Comparison of ENCODE assay signal across 18 mouse cellular contexts in the genomic region with DNA sequence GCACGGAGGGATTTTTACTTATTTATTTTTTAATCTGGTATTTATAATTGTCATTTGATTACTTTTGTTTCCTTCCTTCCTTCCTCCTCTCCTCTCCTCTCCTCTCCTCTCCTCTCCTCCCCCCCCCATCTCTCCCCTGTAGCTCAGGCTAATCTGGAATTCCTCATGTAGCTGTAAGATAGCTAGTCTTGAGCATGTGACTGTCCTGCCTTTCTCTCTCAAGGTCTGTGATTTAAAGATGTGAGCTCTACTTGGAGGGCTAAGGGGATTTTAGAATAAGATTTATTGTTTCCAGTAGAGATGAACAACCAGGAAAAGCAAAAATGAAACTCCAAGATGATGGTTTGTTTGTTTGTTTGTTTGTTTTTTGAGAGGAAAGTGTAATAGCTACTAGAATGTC. TPM values are rescaled to one million over a fixed set of nuclear protein-coding genes. Genes with fewer than 3 reads are reported as not detected.
DNase-seq lines count a peak whose midpoint lies in the region; ATAC-seq and TF ChIP-seq lines count a peak whose summit lies in the region.
"Had no signal": no experiment of that assay in that cellular context is flagged by ENCODE, and none has a peak within 500 bp of the region (broad histone marks: within the 10 kb centered on the region; RNA-seq: fewer than 3 reads in every experiment).

No protein-coding gene starts in this region.

- H3K4me1 ChIP-seq in forebrain, embryonic 13.5 days, result peaks cover 12% of the 10 kb centered on the region
- H3K4me1 ChIP-seq in forebrain, embryonic 12.5 days, result peaks cover 6% of the 10 kb centered on the region
- H3K4me1 ChIP-seq in hindbrain, postnatal 0 days (ENCODE audit: insufficient read depth, low read length), result no peaks in the 10 kb centered on the region
- H3K4me1 ChIP-seq in hindbrain, embryonic 12.5 days, result peaks cover 5% of the 10 kb centered on the region; the same call in 1 of the 2 replicates
- no peaks in the 10 kb centered on the region for H3K4me1 ChIP-seq in neural tube, embryonic 11.5 days (ENCODE audit: control insufficient read depth, insufficient read depth, low read length)
- peaks cover 5% of the 10 kb centered on the region for H3K4me1 ChIP-seq in midbrain, embryonic 16.5 days (ENCODE audit: control insufficient read depth, insufficient read depth, low read length)

- H3K27ac ChIP-seq in forebrain, embryonic 13.5 days, result peak overlapping the region; percentile 85; the same call in 1 of the 2 replicates
- no peak overlapping the region for H3K27ac ChIP-seq in forebrain, embryonic 12.5 days
- H3K27ac ChIP-seq in hindbrain, postnatal 0 days, result peak overlapping the region; percentile 59; the same call in 1 of the 2 replicates
- H3K27ac ChIP-seq in hindbrain, embryonic 12.5 days, result no peak overlapping the region
- H3K27ac ChIP-seq in neural tube, embryonic 11.5 days (ENCODE audit: low read depth, low read length), result peak overlapping the region; percentile 21; the same call in 1 of the 2 replicates
- no peak overlapping the region for H3K27ac ChIP-seq in midbrain, embryonic 16.5 days (ENCODE audit: low read length)
- H3K27ac ChIP-seq: heart, embryonic 15.5 days; left cerebral cortex, adult 2 months had no signal

- H3K9ac ChIP-seq in forebrain, embryonic 13.5 days, result no peak overlapping the region
- no peak overlapping the region for H3K9ac ChIP-seq in forebrain, embryonic 12.5 days
- H3K9ac ChIP-seq in hindbrain, postnatal 0 days (replicated peaks; ENCODE audit: low read length), result no peak overlapping the region
- H3K9ac ChIP-seq in hindbrain, embryonic 12.5 days, result no peak overlapping the region
- no peak overlapping the region for H3K9ac ChIP-seq in neural tube, embryonic 11.5 days (ENCODE audit: low read length)
- H3K9ac ChIP-seq in midbrain, embryonic 16.5 days (ENCODE audit: low read depth, low read length), result no peak overlapping the region
- H3K9ac ChIP-seq: embryonic facial prominence, embryonic 15.5 days; heart, embryonic 15.5 days; neural tube, embryonic 12.5 days had no signal

- H3K9me3 ChIP-seq in forebrain, embryonic 13.5 days (replicated peaks), result no peaks in the 10 kb centered on the region
- H3K9me3 ChIP-seq in forebrain, embryonic 12.5 days, result no peaks in the 10 kb centered on the region
- no peaks in the 10 kb centered on the region for H3K9me3 ChIP-seq in hindbrain, postnatal 0 days (ENCODE audit: low read length)
- H3K9me3 ChIP-seq in hindbrain, embryonic 12.5 days (replicated peaks), result no peaks in the 10 kb centered on the region
- H3K9me3 ChIP-seq in neural tube, embryonic 11.5 days (ENCODE audit: control insufficient read depth, low read length), result no peaks in the 10 kb centered on the region
- no peaks in the 10 kb centered on the region for H3K9me3 ChIP-seq in midbrain, embryonic 16.5 days (replicated peaks; ENCODE audit: control insufficient read depth, low read length, poor library complexity, severe bottlenecking)
- H3K9me3 ChIP-seq: embryonic facial prominence, embryonic 15.5 days; heart, embryonic 15.5 days; neural tube, embryonic 12.5 days had no signal

- H3K4me2 ChIP-seq in forebrain, embryonic 13.5 days, result no peak overlapping the region
- no peak overlapping the region for H3K4me2 ChIP-seq in forebrain, embryonic 12.5 days
- no peak overlapping the region for H3K4me2 ChIP-seq in hindbrain, postnatal 0 days (ENCODE audit: low read depth, low read length)
- no peak overlapping the region for H3K4me2 ChIP-seq in hindbrain, embryonic 12.5 days (replicated peaks)
- H3K4me2 ChIP-seq in neural tube, embryonic 11.5 days (ENCODE audit: low read depth), result no peak overlapping the region
- H3K4me2 ChIP-seq in midbrain, embryonic 16.5 days (ENCODE audit: low read length), result no peak overlapping the region
- H3K4me2 ChIP-seq: heart, embryonic 15.5 days had no signal

- no peak for DNase-seq in hindbrain, postnatal 0 days (ENCODE audit: low spot score)
- no peak for DNase-seq in neural tube, embryonic 11.5 days (ENCODE audit: low spot score)
- no peak for DNase-seq in neural tube, embryonic 10.5 days (ENCODE audit: extremely low spot score, low spot score)
- no peak for DNase-seq in lung, adult 18-20 months
- DNase-seq: adrenal gland, postnatal 14 days; cerebellum, adult 2 months; gastrocnemius, postnatal 25 days; midbrain, embryonic 14.5 days; retina, postnatal 1 day; thymus, postnatal 14 days had no signal

- no peaks in the 10 kb centered on the region for H3K27me3 ChIP-seq in forebrain, embryonic 13.5 days
- no peaks in the 10 kb centered on the region for H3K27me3 ChIP-seq in forebrain, embryonic 12.5 days
- H3K27me3 ChIP-seq in hindbrain, postnatal 0 days (ENCODE audit: insufficient read depth, low read length), result no peaks in the 10 kb centered on the region
- no peaks in the 10 kb centered on the region for H3K27me3 ChIP-seq in hindbrain, embryonic 12.5 days
- H3K27me3 ChIP-seq in neural tube, embryonic 11.5 days (ENCODE audit: control insufficient read depth, insufficient read depth, low read length), result no peaks in the 10 kb centered on the region
- no peaks in the 10 kb centered on the region for H3K27me3 ChIP-seq in midbrain, embryonic 16.5 days (ENCODE audit: control insufficient read depth, insufficient read depth, low read depth, low read length)
- H3K27me3 ChIP-seq: embryonic facial prominence, embryonic 15.5 days; heart, embryonic 15.5 days; neural tube, embryonic 12.5 days had no signal

- no peak for TF ChIP-seq CTCF in hindbrain, postnatal 0 days (IDR thresholded peaks at IDR 0.05; ENCODE audit: low read depth)

- 71% methylated on average over 1 of the region's 1 CpGs for WGBS in forebrain, embryonic 13.5 days
- 82% methylated on average over 1 of the region's 1 CpGs for WGBS in forebrain, embryonic 12.5 days
- 84% methylated on average over 1 of the region's 1 CpGs for WGBS in hindbrain, postnatal 0 days
- 74% methylated on average over 1 of the region's 1 CpGs for WGBS in hindbrain, embryonic 12.5 days
- 83% methylated on average over 1 of the region's 1 CpGs for WGBS in neural tube, embryonic 11.5 days
- 85% methylated on average over 1 of the region's 1 CpGs for WGBS in midbrain, embryonic 16.5 days

- no peaks in the 10 kb centered on the region for H3K36me3 ChIP-seq in forebrain, embryonic 13.5 days (ENCODE audit: poor library complexity, severe bottlenecking)
- H3K36me3 ChIP-seq in forebrain, embryonic 12.5 days (replicated peaks), result no peaks in the 10 kb centered on the region
- H3K36me3 ChIP-seq in hindbrain, postnatal 0 days (ENCODE audit: insufficient read depth, low read length), result no peaks in the 10 kb centered on the region
- no peaks in the 10 kb centered on the region for H3K36me3 ChIP-seq in hindbrain, embryonic 12.5 days
- no peaks in the 10 kb centered on the region for H3K36me3 ChIP-seq in neural tube, embryonic 11.5 days (ENCODE audit: control insufficient read depth, insufficient read depth, low read length)
- H3K36me3 ChIP-seq in midbrain, embryonic 16.5 days (ENCODE audit: control insufficient read depth, insufficient read depth, low read length), result no peaks in the 10 kb centered on the region
- H3K36me3 ChIP-seq: embryonic facial prominence, embryonic 15.5 days; heart, embryonic 15.5 days; neural tube, embryonic 12.5 days had no signal

- no peak for ATAC-seq in forebrain, embryonic 13.5 days
- no peak for ATAC-seq in forebrain, embryonic 12.5 days (ENCODE audit: low FRiP score)
- no peak for ATAC-seq in hindbrain, postnatal 0 days
- ATAC-seq in hindbrain, embryonic 12.5 days (ENCODE audit: low FRiP score), result no peak
- no peak for ATAC-seq in neural tube, embryonic 11.5 days (ENCODE audit: insufficient read depth, low FRiP score, low TSS enrichment)
- ATAC-seq in midbrain, embryonic 16.5 days, result no peak

- H3K4me3 ChIP-seq in forebrain, embryonic 13.5 days, result no peak overlapping the region
- no peak overlapping the region for H3K4me3 ChIP-seq in forebrain, embryonic 12.5 days (replicated peaks)
- no peak overlapping the region for H3K4me3 ChIP-seq in hindbrain, postnatal 0 days (ENCODE audit: low read length)
- no peak overlapping the region for H3K4me3 ChIP-seq in hindbrain, embryonic 12.5 days
- H3K4me3 ChIP-seq in neural tube, embryonic 11.5 days (ENCODE audit: low read depth, low read length), result no peak overlapping the region
- H3K4me3 ChIP-seq in midbrain, embryonic 16.5 days (ENCODE audit: low read depth, low read length), result no peak overlapping the region
- H3K4me3 ChIP-seq: embryonic facial prominence, embryonic 15.5 days; heart, embryonic 15.5 days; left cerebral cortex, adult 2 months; neural tube, embryonic 12.5 days had no signal

RNA-seq across cellular contexts. Expression of a gene that starts 23.0 kb away (rescaled TPM):
- polyA plus RNA-seq in forebrain, embryonic 13.5 days (2015; fragmentation: Nextera tagmentation; extraction: Ambion mirVana), result 700 and 710 TPM in 2 replicates
- 501 and 537 TPM in 2 replicates for polyA plus RNA-seq in forebrain, embryonic 12.5 days (2016; fragmentation: Nextera tagmentation; extraction: Ambion mirVana)
- 322 and 324 TPM in 2 replicates for total RNA-seq in hindbrain, postnatal 0 days (2014; rRNA removed)
- polyA plus RNA-seq in hindbrain, postnatal 0 days (2015; fragmentation: Nextera tagmentation; extraction: Ambion mirVana), result 258 and 286 TPM in 2 replicates
- 727 and 798 TPM in 2 replicates for polyA plus RNA-seq in hindbrain, embryonic 12.5 days (2016; fragmentation: Nextera tagmentation; extraction: Ambion mirVana)
- 698 and 708 TPM in 2 replicates for polyA plus RNA-seq in neural tube, embryonic 11.5 days (2014; fragmentation: Nextera tagmentation; extraction: Ambion mirVana)
- polyA plus RNA-seq in midbrain, embryonic 16.5 days (2015; fragmentation: Nextera tagmentation; extraction: Ambion mirVana), result 660 and 780 TPM in 2 replicates

Comparison
In these comparisons a context has a peak if more than half of its experiments do, and no peak if none do; other contexts are left out.
1. H3K27ac ChIP-seq: peak in forebrain, embryonic 13.5 days (single experiment), hindbrain, postnatal 0 days (single experiment) and neural tube, embryonic 11.5 days (single experiment); none in forebrain, embryonic 12.5 days (single experiment), hindbrain, embryonic 12.5 days (single experiment) and midbrain, embryonic 16.5 days (single experiment).